Comparison of ENCODE assay signal across 45 mouse cellular contexts in the genomic region with DNA sequence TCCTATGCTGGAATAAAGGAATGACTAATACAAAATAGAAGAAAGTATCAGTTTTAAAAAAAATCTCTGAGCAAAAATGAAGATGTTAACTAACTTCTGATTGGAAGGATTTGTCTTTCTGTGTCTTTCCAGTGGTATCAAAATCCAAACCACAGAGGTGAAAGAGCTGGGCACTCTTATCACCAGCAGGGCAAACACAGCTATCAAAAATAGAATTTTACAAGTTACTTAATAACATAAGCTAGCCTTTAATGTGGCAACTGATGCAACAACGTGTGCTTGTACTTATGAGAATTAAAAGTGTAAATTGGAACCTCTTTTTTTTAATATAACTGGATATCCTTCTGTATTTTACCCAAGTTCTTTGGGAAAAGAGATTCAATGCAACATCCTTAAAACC. TPM values are rescaled to one million over a fixed set of nuclear protein-coding genes. Genes with fewer than 3 reads are reported as not detected.
"Had no signal": no experiment of that assay in that cellular context is flagged by ENCODE, and none has a peak within 500 bp of the region (broad histone marks: within the 10 kb centered on the region; RNA-seq: fewer than 3 reads in every experiment).

No protein-coding gene starts in this region.

- H3K4me1 ChIP-seq: heart, embryonic 10.5 days; heart, embryonic 12.5 days; heart, embryonic 13.5 days; heart, embryonic 15.5 days; hindbrain, embryonic 12.5 days; hindbrain, embryonic 13.5 days; hindbrain, embryonic 15.5 days; intestine, embryonic 15.5 days; kidney, embryonic 15.5 days had no signal

- ATAC-seq: hindbrain, embryonic 16.5 days; hindbrain, postnatal 0 days; inflammation-experienced regulatory T-cells, adult 6 months; intestine, embryonic 15.5 days; intestine, embryonic 16.5 days; intestine, postnatal 0 days had no signal

- H3K9me3 ChIP-seq: heart, embryonic 10.5 days; heart, embryonic 12.5 days; heart, embryonic 13.5 days; heart, embryonic 15.5 days; hindbrain, embryonic 10.5 days; hindbrain, embryonic 12.5 days; hindbrain, embryonic 13.5 days; hindbrain, embryonic 15.5 days; intestine, embryonic 15.5 days; kidney, embryonic 15.5 days had no signal

- H3K27me3 ChIP-seq: heart, embryonic 12.5 days; heart, embryonic 13.5 days; heart, embryonic 15.5 days; hindbrain, embryonic 12.5 days; hindbrain, embryonic 13.5 days; hindbrain, embryonic 15.5 days; intestine, embryonic 15.5 days; kidney, embryonic 15.5 days had no signal

- H3K4me3 ChIP-seq: heart, embryonic 10.5 days; heart, embryonic 12.5 days; heart, embryonic 13.5 days; heart, embryonic 15.5 days; hindbrain, embryonic 10.5 days; hindbrain, embryonic 12.5 days; hindbrain, embryonic 13.5 days; hindbrain, embryonic 15.5 days; intestine, embryonic 15.5 days; kidney, embryonic 15.5 days; layer of hippocampus, adult 2 months had no signal

- H3K27ac ChIP-seq: heart, embryonic 10.5 days; heart, embryonic 13.5 days; heart, embryonic 15.5 days; hindbrain, embryonic 10.5 days; hindbrain, embryonic 12.5 days; hindbrain, embryonic 13.5 days; hindbrain, embryonic 14.5 days; hindbrain, embryonic 15.5 days; hindbrain, postnatal 0 days; intestine, embryonic 15.5 days; kidney, embryonic 15.5 days; kidney, postnatal 0 days; layer of hippocampus, adult 2 months had no signal

- DNase-seq: heart, postnatal 10 days; heart, postnatal 14 days; heart, postnatal 36 days; heart, postnatal 4 days; kidney, adult 11 months; kidney, adult 18-20 months; kidney, adult 8-10 months; kidney, adult 9 months; kidney, postnatal 10 days; kidney, postnatal 14 days; kidney, postnatal 25 days; kidney, postnatal 36 days; kidney, postnatal 4 days; layer of hippocampus, adult 9-11 months; layer of hippocampus, postnatal 36 days had no signal

- H3K36me3 ChIP-seq: heart, embryonic 10.5 days; heart, embryonic 12.5 days; heart, embryonic 13.5 days; heart, embryonic 15.5 days; hindbrain, embryonic 10.5 days; hindbrain, embryonic 12.5 days; hindbrain, embryonic 13.5 days; hindbrain, embryonic 15.5 days; intestine, embryonic 15.5 days; kidney, embryonic 15.5 days had no signal

- H3K9ac ChIP-seq: heart, embryonic 12.5 days; heart, embryonic 13.5 days; heart, embryonic 15.5 days; hindbrain, embryonic 12.5 days; hindbrain, embryonic 13.5 days; hindbrain, embryonic 14.5 days; hindbrain, embryonic 15.5 days; intestine, embryonic 15.5 days; kidney, embryonic 15.5 days had no signal

- H3K4me2 ChIP-seq: heart, embryonic 11.5 days; heart, embryonic 12.5 days; heart, embryonic 13.5 days; heart, embryonic 15.5 days; hindbrain, embryonic 12.5 days; hindbrain, embryonic 13.5 days; hindbrain, embryonic 14.5 days; hindbrain, embryonic 15.5 days; intestine, embryonic 15.5 days; kidney, embryonic 15.5 days had no signal

RNA-seq across cellular contexts. Expression of gene A1cf, which starts 27.4 kb away (rescaled TPM):
- total RNA-seq: heart, adult 8-10 months; heart, postnatal 10 days; heart, postnatal 14 days; heart, postnatal 25 days; heart, postnatal 36 days; heart, postnatal 4 days; hindbrain, postnatal 0 days; layer of hippocampus, adult 18-20 months; layer of hippocampus, adult 2 months; layer of hippocampus, adult 8-10 months; layer of hippocampus, postnatal 10 days; layer of hippocampus, postnatal 14 days; layer of hippocampus, postnatal 25 days; layer of hippocampus, postnatal 36 days had no signal
- polyA plus RNA-seq: heart, embryonic 14.5 days; heart, embryonic 15.5 days; heart, embryonic 16.5 days; heart, postnatal 0 days; hindbrain, embryonic 10.5 days; hindbrain, embryonic 11.5 days; hindbrain, embryonic 12.5 days; hindbrain, embryonic 13.5 days; hindbrain, embryonic 14.5 days; hindbrain, embryonic 15.5 days; hindbrain, embryonic 16.5 days; hindbrain, postnatal 0 days; inflammation-experienced regulatory T-cells, adult 6 months had no signal
